Mouse (Mus musculus) kidney, adult 2 months (tissue): ENCODE measurements around the gene Dolpp1. TPM values are rescaled to one million over a fixed set of nuclear protein-coding genes. Genes with fewer than 3 reads are reported as not detected.

Experiments
- DNase-seq: peaks from one replicate; pipeline ENCODE4 v3.0.0; 2021
- H3K27ac ChIP-seq: fragments of 200-500 bp; 2 replicates; pipeline ENCODE4 v1.5.1; 2012; ENCODE audit warnings: low read depth, low read length, control low read depth, inconsistent platforms; ENCODE audit not compliant: insufficient read depth
- H3K27me3 ChIP-seq: fragments of 200-500 bp; replicated peaks from 2 replicates; pipeline ENCODE4 v1.6.1; 2012; ENCODE audit warnings: mild to moderate bottlenecking, moderate library complexity, low read length, inconsistent platforms; ENCODE audit not compliant: control insufficient read depth, insufficient read depth
- H3K36me3 ChIP-seq: fragments of 200-500 bp; 2 replicates; pipeline ENCODE4 v1.6.1; 2012; ENCODE audit warnings: mild to moderate bottlenecking, moderate library complexity, low read length, inconsistent platforms; ENCODE audit not compliant: control insufficient read depth, insufficient read depth
- H3K4me1 ChIP-seq: fragments of 200-500 bp; 2 replicates; pipeline ENCODE4 v1.6.1; 2011; ENCODE audit warnings: low read length; ENCODE audit not compliant: control insufficient read depth, insufficient read depth
- H3K4me3 ChIP-seq: fragments of 200-500 bp; 2 replicates; pipeline ENCODE4 v1.5.1; 2011; ENCODE audit warnings: mild to moderate bottlenecking, low read depth, low read length, control low read depth; ENCODE audit not compliant: insufficient read depth
- CTCF ChIP-seq: fragments of 200-500 bp; conservative IDR thresholded peaks from 2 replicates; pipeline ENCODE4 v1.5.1; 2011; ENCODE audit warnings: low read depth, mild to moderate bottlenecking, control low read depth, low read length, moderate library complexity, mixed read lengths; ENCODE audit not compliant: insufficient read depth, insufficient read length
- POLR2A ChIP-seq: fragments of 200-500 bp; IDR thresholded peaks from one replicate; pipeline ENCODE4 v1.6.1; 2011; ENCODE audit warnings: low read depth, low read length, control low read depth
- WGBS: fragments of 180-500 bp; shearing (Covaris S2); methylation state at CpG from one replicate; pipeline ENCODE4 v1.1.7; 2018; 5-methylcytosine and 5-hydroxymethylcytosine counted together
- polyA plus RNA-seq: library from polyadenylated mRNA; depleted of rRNA; stranded (reverse); fragments of >200 nt; gene quantifications from 2 replicates; pipeline ENCODE4 v1.2.3, GENCODE M21; 2012

Gene Dolpp1
- polyA plus RNA-seq, 1 experiment, result 30.6 TPM

DNA sequence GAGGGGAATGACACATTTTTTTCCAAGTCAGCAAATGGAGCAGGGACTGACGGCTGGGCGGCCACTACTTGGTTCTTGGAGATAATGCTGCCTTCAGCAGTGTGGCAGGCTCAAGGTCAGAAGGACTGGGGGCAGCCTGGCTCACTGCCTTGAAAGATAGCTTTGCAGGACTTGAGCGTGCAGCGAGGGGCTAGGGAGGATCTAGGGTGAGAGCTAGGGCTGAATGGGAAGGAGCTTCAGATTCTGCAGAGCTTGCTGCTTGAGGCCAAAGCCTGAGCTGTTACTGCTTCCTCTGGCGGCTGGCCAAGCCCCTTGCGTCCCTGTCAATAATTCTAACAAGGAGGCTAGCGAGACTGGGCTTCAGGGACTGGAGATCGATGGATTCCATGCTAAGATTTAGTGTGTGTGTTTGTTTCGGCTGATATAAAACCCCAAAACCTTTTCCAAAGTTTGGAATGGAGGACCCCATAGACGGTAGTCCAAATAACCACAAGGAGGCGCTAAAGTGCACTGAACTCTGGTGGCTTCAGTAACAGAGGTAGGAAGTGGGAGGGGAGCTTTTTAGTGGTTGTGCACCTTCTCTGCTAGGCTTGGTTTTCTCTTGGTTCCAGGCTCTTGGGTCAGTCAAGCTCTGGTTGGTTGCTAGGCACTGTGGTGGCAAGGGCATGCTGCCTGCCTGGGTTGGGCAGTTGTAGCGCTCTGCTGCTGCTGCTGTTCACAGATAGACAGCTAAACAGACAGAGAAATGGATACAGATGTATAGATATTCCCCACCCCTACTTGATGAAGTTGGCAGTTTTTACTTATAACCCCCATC lies 48.9 kb downstream of the Dolpp1 start:
- Histone ChIP-seq H3K36me3 (no peaks in the 10 kb centered on the region; the same call in 1 of the 2 replicates), H3K27ac (peak overlapping the region; percentile 97), H3K4me3 (peak overlapping the region; percentile 6; the same call in 1 of the 2 replicates), H3K27me3 (no peaks in the 10 kb centered on the region), H3K4me1 (peaks cover 56% of the 10 kb centered on the region)
- 3% methylated on average over 12 of the region's 12 CpGs for WGBS
- TF ChIP-seq POLR2A (no peak), CTCF (peak; percentile 61)
- DNase-seq, result peak; percentile 93

- WGBS, result 7% methylated on average over 15 of the region's 15 CpGs
- no peaks in the 10 kb centered on the region; the same call in 1 of the 2 replicates for H3K36me3 ChIP-seq
- no peak for TF ChIP-seq CTCF
- peak; percentile 47 for TF ChIP-seq POLR2A
Observed at GRCm38 (mm10) chr2:30441518-30442497, 49.8 kb downstream of the Dolpp1 start.

DNA sequence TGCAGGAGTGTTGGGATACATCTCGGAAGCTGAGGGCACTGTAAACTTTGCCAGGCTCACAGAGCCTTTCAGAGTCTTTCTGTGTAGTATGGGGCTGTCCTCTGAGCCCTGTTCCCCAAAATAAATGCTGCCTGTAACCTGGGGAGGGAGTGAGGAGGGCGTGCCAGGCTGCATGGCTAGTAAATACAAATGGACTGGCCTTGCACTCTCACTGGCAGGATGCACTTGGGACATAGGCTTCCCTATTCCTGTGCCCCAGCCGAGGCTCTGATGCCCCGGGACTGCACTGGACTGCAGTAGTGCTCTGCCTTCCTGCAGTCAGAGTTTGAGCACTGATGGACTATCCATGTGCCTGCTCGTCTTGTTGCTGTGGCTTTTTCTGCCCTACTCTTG lies 50.4 kb downstream of the Dolpp1 start:
- Histone ChIP-seq H3K27me3 (no peaks in the 10 kb centered on the region), H3K4me1 (peaks cover 53% of the 10 kb centered on the region), H3K27ac (peak overlapping the region; percentile 97), H3K36me3 (no peaks in the 10 kb centered on the region; the same call in 1 of the 2 replicates), H3K4me3 (peak overlapping the region; percentile 41)
- no peak for DNase-seq
- 17% methylated on average over 5 of the region's 5 CpGs for WGBS
- TF ChIP-seq CTCF, result no peak
- no peak for TF ChIP-seq POLR2A

More at GRCm38 (mm10) chr2:30441518-30442497, 49.8 kb downstream of the Dolpp1 start:
- no peaks in the 10 kb centered on the region for H3K27me3 ChIP-seq
- H3K27ac ChIP-seq, result peak overlapping the region; percentile 97
- DNase-seq, result peak; percentile 92
- peaks cover 54% of the 10 kb centered on the region for H3K4me1 ChIP-seq
- peak overlapping the region; percentile 41 for H3K4me3 ChIP-seq

DNA sequence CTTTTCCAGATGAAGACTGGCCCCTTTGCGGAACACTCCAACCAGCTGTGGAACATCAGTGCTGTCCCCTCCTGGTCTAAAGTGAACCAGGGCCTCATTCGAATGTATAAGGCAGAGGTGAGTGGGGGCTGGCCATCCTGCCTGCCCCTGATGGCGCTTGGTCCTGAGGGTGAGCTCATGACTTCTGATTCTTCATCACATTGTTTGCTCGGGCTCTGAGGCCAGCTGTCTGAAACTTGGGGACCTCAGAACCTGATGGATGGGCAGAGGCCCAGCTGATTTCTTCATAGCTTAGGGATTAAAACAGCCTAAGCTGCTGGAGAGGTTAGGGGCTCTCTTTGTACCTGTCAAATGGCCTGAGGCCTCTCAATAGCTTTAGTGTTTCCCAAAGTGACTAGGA lies 51.2 kb downstream of the Dolpp1 start:
- TF ChIP-seq CTCF, result no peak
- no peak for TF ChIP-seq POLR2A
- no peak for DNase-seq
- Histone ChIP-seq H3K36me3 (no peaks in the 10 kb centered on the region; the same call in 1 of the 2 replicates), H3K27ac (peak overlapping the region; percentile 97), H3K4me1 (peaks cover 53% of the 10 kb centered on the region), H3K27me3 (no peaks in the 10 kb centered on the region), H3K4me3 (no peak overlapping the region)
- WGBS, result 51% methylated on average over 4 of the region's 4 CpGs

DNA sequence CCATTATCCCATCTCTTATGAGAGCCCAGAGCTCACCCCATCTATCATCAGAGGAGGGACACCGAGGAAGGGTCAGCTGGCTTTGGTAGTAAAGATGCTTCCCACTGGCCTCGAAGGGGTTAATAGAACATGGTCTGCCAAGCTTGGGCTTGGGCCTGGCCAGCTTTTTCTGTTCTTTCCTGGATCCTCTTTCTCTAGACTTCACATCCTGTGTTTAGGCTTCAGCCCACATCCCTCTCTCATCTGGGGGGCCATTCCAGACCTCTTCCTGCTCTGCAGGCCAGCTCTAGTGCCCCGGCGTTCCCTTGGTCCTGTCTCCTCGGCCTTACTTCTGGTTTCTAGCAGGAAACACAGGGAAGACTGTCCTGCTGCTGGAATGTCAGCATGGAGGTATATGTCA lies 52.0 kb downstream of the Dolpp1 start:
- TF ChIP-seq CTCF, result no peak
- TF ChIP-seq POLR2A, result no peak
- WGBS, result 50% methylated on average over 5 of the region's 5 CpGs
- no peak for DNase-seq
- H3K27ac ChIP-seq, result peak overlapping the region; percentile 12; the same call in 1 of the 2 replicates
- no peaks in the 10 kb centered on the region for H3K27me3 ChIP-seq
- H3K4me1 ChIP-seq, result peaks cover 53% of the 10 kb centered on the region
- no peaks in the 10 kb centered on the region for H3K36me3 ChIP-seq
- no peak overlapping the region for H3K4me3 ChIP-seq

GRCm38 (mm10) chr2:30444450-30444849 lies 52.4 kb downstream of the Dolpp1 start:
- Histone ChIP-seq H3K27ac (peak overlapping the region; percentile 46; the same call in 1 of the 2 replicates), H3K36me3 (no peaks in the 10 kb centered on the region)
- TF ChIP-seq POLR2A, result no peak
- no peak for TF ChIP-seq CTCF

GRCm38 (mm10) chr2:30445312-30445711 lies 53.3 kb downstream of the Dolpp1 start:
- Histone ChIP-seq H3K27ac (peak overlapping the region; percentile 87), H3K4me3 (no peak overlapping the region), H3K36me3 (no peaks in the 10 kb centered on the region), H3K4me1 (peaks cover 41% of the 10 kb centered on the region), H3K27me3 (no peaks in the 10 kb centered on the region)
- WGBS, result 26% methylated on average over 2 of the region's 2 CpGs
- TF ChIP-seq POLR2A (no peak), CTCF (no peak)
- DNase-seq, result peak; percentile 79

More at GRCm38 (mm10) chr2:30444450-30444849, 52.4 kb downstream of the Dolpp1 start:
- no peak overlapping the region for H3K4me3 ChIP-seq
- peaks cover 50% of the 10 kb centered on the region for H3K4me1 ChIP-seq
- DNase-seq, result no peak
- H3K27me3 ChIP-seq, result no peaks in the 10 kb centered on the region
